Mouse (Mus musculus) MEL (cell line): ENCODE results near the gene Elavl1. TPM values are rescaled to one million over a fixed set of nuclear protein-coding genes. Genes with fewer than 3 reads are reported as not detected.

Experiments
- DNase-seq: peaks from one replicate; pipeline ENCODE4 v3.0.0; 2011; ENCODE audit warnings: low read depth, low spot score
- H3K27ac ChIP-seq: 2 replicates; pipeline ENCODE4 v1.5.1; 2012; ENCODE audit warnings: low read depth, mild to moderate bottlenecking, control low read depth, low read length, moderate library complexity; ENCODE audit not compliant: control insufficient read depth
- H3K27me3 ChIP-seq, 2 experiments: fragments of 150-350 bp in 1 of 2; sonication (generic) in 1 of 2; 2 replicates each; pipeline ENCODE4 v1.6.1; 2012; ENCODE audit warnings: low read length in 2 of 2, mild to moderate bottlenecking in 2 of 2, improper control_type of control experiment in 1 of 2, moderate library complexity in 1 of 2; ENCODE audit not compliant: insufficient read depth in 2 of 2, control insufficient read depth in 1 of 2
- H3K36me3 ChIP-seq, 2 experiments: 2 replicates each; pipeline ENCODE4 v1.6.1; 2012 to 2014; ENCODE audit warnings: low read length in 2 of 2, improper control_type of control experiment in 1 of 2, inconsistent platforms in 1 of 2, mild to moderate bottlenecking in 1 of 2; ENCODE audit not compliant: insufficient read depth in 2 of 2, control insufficient read depth in 1 of 2
- H3K4me1 ChIP-seq, 2 experiments: fragments of 150-350 bp in 1 of 2; sonication (generic) in 1 of 2; 2 replicates each; pipeline ENCODE4 v1.6.1; 2012; ENCODE audit warnings: low read length in 2 of 2, improper control_type of control experiment in 1 of 2, mild to moderate bottlenecking in 1 of 2; ENCODE audit not compliant: insufficient read depth in 2 of 2, control insufficient read depth in 1 of 2
- H3K4me3 ChIP-seq, 2 experiments: fragments of 150-350 bp in 1 of 2; sonication (generic) in 1 of 2; 2 replicates each; pipeline ENCODE4 v1.5.1; 2012; ENCODE audit warnings: low read depth in 2 of 2, low read length in 2 of 2, mild to moderate bottlenecking in 2 of 2, moderate library complexity in 2 of 2, control low read depth in 1 of 2, improper control_type of control experiment in 1 of 2; ENCODE audit not compliant: control insufficient read depth in 1 of 2, insufficient read depth in 1 of 2
- H3K79me2 ChIP-seq: 2 replicates; pipeline ENCODE4 v1.6.1; 2012; ENCODE audit warnings: mild to moderate bottlenecking, low read length, moderate library complexity; ENCODE audit not compliant: control insufficient read depth, poor library complexity, insufficient read depth
- H3K9ac ChIP-seq: 2 replicates; pipeline ENCODE4 v1.6.1; 2012; ENCODE audit warnings: low read depth, mild to moderate bottlenecking, control low read depth, low read length, moderate library complexity; ENCODE audit not compliant: control insufficient read depth, poor library complexity, severe bottlenecking
- H3K9me3 ChIP-seq: fragments of 150-350 bp; sonication (generic); replicated peaks from 2 replicates; pipeline ENCODE4 v1.6.1; 2012; ENCODE audit warnings: mild to moderate bottlenecking, low read length, improper control_type of control experiment, moderate library complexity; ENCODE audit not compliant: insufficient read depth
- BHLHE40 ChIP-seq: IDR thresholded peaks from 2 replicates; pipeline ENCODE4 v1.6.1; 2012; ENCODE audit warnings: low read depth, mild to moderate bottlenecking, inconsistent platforms, low read length, improper control_type of control experiment, borderline replicate concordance
- CHD2 ChIP-seq: IDR thresholded peaks from 2 replicates; pipeline ENCODE4 v1.6.1; 2011; ENCODE audit warnings: low read length, improper control_type of control experiment
- CTCF ChIP-seq, 3 experiments: IDR thresholded peaks in 2 of 3; conservative IDR thresholded peaks in 1 of 3; 2 replicates each; pipeline ENCODE4 v1.5.1; 2011 to 2012; ENCODE audit warnings: low read length in 3 of 3, low read depth in 2 of 3, mild to moderate bottlenecking in 2 of 3, improper control_type of control experiment in 1 of 3, inconsistent platforms in 1 of 3, mixed read lengths in 1 of 3, moderate library complexity in 1 of 3; ENCODE audit not compliant: control insufficient read depth in 1 of 3, insufficient read depth in 1 of 3, poor library complexity in 1 of 3, severe bottlenecking in 1 of 3
- E2F4 ChIP-seq: IDR thresholded peaks from 2 replicates; pipeline ENCODE4 v1.6.1; 2011; ENCODE audit warnings: low read depth, low read length, improper control_type of control experiment, borderline replicate concordance
- GABPA ChIP-seq: IDR thresholded peaks from 2 replicates; pipeline ENCODE4 v1.6.1; 2012; ENCODE audit warnings: low read depth, mild to moderate bottlenecking, inconsistent platforms, low read length, improper control_type of control experiment, moderate library complexity
- MEF2A ChIP-seq: IDR thresholded peaks from 2 replicates; pipeline ENCODE4 v1.6.1; 2014; ENCODE audit warnings: low read depth, mild to moderate bottlenecking, inconsistent platforms, low read length, improper control_type of control experiment; ENCODE audit not compliant: poor library complexity, insufficient replicate concordance, severe bottlenecking; ENCODE audit errors: extremely low read depth
- MYB ChIP-seq: IDR thresholded peaks from 2 replicates; pipeline ENCODE4 v1.6.1; 2011; ENCODE audit warnings: mild to moderate bottlenecking, low read depth, low read length, improper control_type of control experiment
- MYC ChIP-seq: IDR thresholded peaks from 2 replicates; pipeline ENCODE4 v1.6.1; 2011; ENCODE audit warnings: low read depth, mild to moderate bottlenecking, low read length, improper control_type of control experiment, moderate library complexity
- NELFE ChIP-seq: IDR thresholded peaks from 2 replicates; pipeline ENCODE4 v1.6.1; 2011; ENCODE audit warnings: low read depth, low read length, improper control_type of control experiment
- POLR2A ChIP-seq, 2 experiments: IDR thresholded peaks; 2 replicates each; pipeline ENCODE4 v1.6.1; 2011 to 2012; ENCODE audit warnings: low read length in 2 of 2, mild to moderate bottlenecking in 2 of 2, control low read depth in 1 of 2, improper control_type of control experiment in 1 of 2, low read depth in 1 of 2, moderate library complexity in 1 of 2; ENCODE audit not compliant: control insufficient read depth in 1 of 2, insufficient read depth in 1 of 2, poor library complexity in 1 of 2
- POLR2AphosphoS2 ChIP-seq: IDR thresholded peaks from 2 replicates; pipeline ENCODE4 v1.6.1; 2011; ENCODE audit warnings: low read length, improper control_type of control experiment
- POLR2AphosphoS5 ChIP-seq: IDR thresholded peaks from 2 replicates; pipeline ENCODE4 v1.6.1; 2012; ENCODE audit warnings: low read depth, borderline replicate concordance, mild to moderate bottlenecking, inconsistent platforms, low read length, moderate library complexity, mixed read lengths
- RCOR1 ChIP-seq: IDR thresholded peaks from 2 replicates; pipeline ENCODE4 v1.6.1; 2012; ENCODE audit warnings: low read depth, mild to moderate bottlenecking, inconsistent platforms, low read length, improper control_type of control experiment
- TAL1 ChIP-seq: IDR thresholded peaks from 2 replicates; pipeline ENCODE4 v1.6.1; 2012; ENCODE audit warnings: mild to moderate bottlenecking, inconsistent platforms, low read length, moderate library complexity, mixed read lengths
- UBTF ChIP-seq: IDR thresholded peaks from 2 replicates; pipeline ENCODE4 v1.6.1; 2012; ENCODE audit warnings: low read depth, mild to moderate bottlenecking, inconsistent platforms, low read length, improper control_type of control experiment, moderate library complexity, borderline replicate concordance; ENCODE audit not compliant: insufficient read depth
- ZC3H11A ChIP-seq: IDR thresholded peaks from 2 replicates; pipeline ENCODE4 v1.6.1; 2012; ENCODE audit warnings: low read depth, mild to moderate bottlenecking, inconsistent platforms, low read length, improper control_type of control experiment
- ZNF384 ChIP-seq: IDR thresholded peaks from 2 replicates; pipeline ENCODE4 v1.6.1; 2012; ENCODE audit warnings: low read depth, mild to moderate bottlenecking, inconsistent platforms, low read length, improper control_type of control experiment
- polyA plus RNA-seq, 2 experiments: library from polyadenylated mRNA; stranded (reverse) in 1 of 2; unstranded in 1 of 2; fragments of >175 nt in 1 of 2; fragments of >200 nt in 1 of 2; gene quantifications; 2 replicates each; pipeline versions ENCODE4 v1.2.1 to v1.2.4; 2012; ENCODE audit warnings: low replicate concordance in 2 of 2, low read depth in 1 of 2; ENCODE audit not compliant: insufficient read length in 2 of 2, insufficient read depth in 1 of 2, missing spikeins in 1 of 2
- total RNA-seq: library from RNA; depleted of rRNA; stranded (reverse); fragments of 300-350 nt; gene quantifications from 2 replicates; pipeline ENCODE4 v1.2.3, GENCODE M21; 2012

Elavl1 gene
- total and polyA plus RNA-seq, 3 experiments = 64.2 to 77.4 TPM; not detected in 1

DNA sequence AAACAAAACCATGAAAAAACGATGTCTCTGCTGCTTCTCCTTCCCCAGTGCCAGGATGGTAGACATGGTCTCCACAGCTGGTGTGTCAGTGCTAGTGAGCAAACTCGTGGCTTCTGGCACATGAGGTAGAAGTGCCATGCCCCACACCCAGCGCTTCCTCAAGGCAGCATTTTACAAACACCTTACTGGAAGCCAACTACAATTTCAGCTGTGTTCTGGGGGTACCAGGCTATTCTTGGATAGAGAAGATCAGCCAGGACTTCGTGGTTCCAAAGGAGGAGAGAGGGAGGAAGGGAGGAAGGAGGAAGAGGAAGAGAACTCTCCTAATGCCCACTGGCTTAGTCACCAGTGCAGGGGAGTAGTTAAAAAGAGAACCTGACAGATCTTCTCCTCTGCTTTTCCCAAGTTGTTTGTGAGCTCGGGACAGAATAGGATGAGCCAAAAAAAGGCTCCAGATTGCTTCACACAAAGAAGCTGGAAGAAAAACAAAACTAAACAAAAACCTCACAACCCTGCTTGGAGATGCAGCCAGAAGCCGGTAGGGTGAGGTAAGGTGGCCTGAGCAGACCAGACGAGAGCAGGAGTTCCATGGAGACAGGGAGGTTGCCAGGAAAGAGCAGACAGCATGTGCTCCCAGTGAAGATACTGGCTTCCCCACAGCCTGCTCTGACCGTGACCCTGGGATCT is 62.0 kb downstream of the Elavl1 start:
- Histone ChIP-seq H3K27ac (no peak overlapping the region), H3K27me3 (no peaks in the 10 kb centered on the region), H3K4me1 (peaks cover 0 to 4% of the 10 kb centered on the region in 2 experiments; a peak in 2 of 4 replicates), H3K4me3 (no peak overlapping the region), H3K9me3 (no peaks in the 10 kb centered on the region), H3K36me3 (peaks cover 3 to 12% of the 10 kb centered on the region in 2 experiments; a peak in 3 of 4 replicates), H3K9ac (no peak overlapping the region), H3K79me2 (no peaks in the 10 kb centered on the region)
- DNase-seq = no peak
- TF ChIP-seq CHD2 = no peak
- TF ChIP-seq RCOR1 = no peak
- TF ChIP-seq MYB = no peak
- TF ChIP-seq BHLHE40 = no peak
- no peak for TF ChIP-seq TAL1
- no peak for TF ChIP-seq MEF2A
- no peak for TF ChIP-seq MYC
- TF ChIP-seq POLR2A (IDR thresholded peaks at IDR 0.05; ENCODE audit: control insufficient read depth in 1 of 2, insufficient read depth in 1 of 2, low read depth in 1 of 2, low read length in 2 of 2, poor library complexity in 1 of 2) = no peak
- TF ChIP-seq GABPA = no peak
- TF ChIP-seq POLR2AphosphoS2 = no peak
- no peak for TF ChIP-seq NELFE
- no peak for TF ChIP-seq ZNF384

DNA sequence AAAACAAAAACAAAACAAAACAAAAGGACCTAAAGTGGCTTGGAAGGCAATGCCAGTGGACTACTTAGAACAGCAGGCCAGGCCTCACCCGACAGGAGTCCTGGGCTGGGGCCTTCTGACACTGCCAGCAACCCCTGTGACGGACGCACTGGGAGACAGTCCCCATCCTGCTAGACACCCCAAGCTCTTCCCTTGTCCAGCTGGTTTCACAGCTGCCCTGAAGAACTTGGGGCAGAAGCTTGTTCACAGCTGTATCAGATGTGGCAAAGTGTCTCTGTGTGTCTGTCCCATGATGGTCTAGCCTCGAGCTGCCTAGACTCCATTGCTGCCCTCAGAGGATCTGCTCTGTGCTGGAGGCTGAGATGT is 65.4 kb downstream of the Elavl1 start:
- no peak overlapping the region for H3K9ac ChIP-seq
- H3K9me3 ChIP-seq = no peaks in the 10 kb centered on the region
- H3K4me1 ChIP-seq = peaks cover 0 to 5% of the 10 kb centered on the region in 2 experiments; a peak in 2 of 4 replicates
- no peak overlapping the region for H3K4me3 ChIP-seq
- peaks cover 3% of the 10 kb centered on the region in 2 experiments; a peak in 3 of 4 replicates for H3K36me3 ChIP-seq
- TF ChIP-seq ZC3H11A (no peak), POLR2AphosphoS5 (no peak), E2F4 (no peak), UBTF (no peak), GABPA (no peak), CTCF (IDR thresholded peaks at IDR 0.05 in 2 of 3, conservative IDR thresholded peaks at IDR 0.05 in 1 of 3; ENCODE audit: control insufficient read depth in 1 of 3, insufficient read depth in 1 of 3, low read depth in 2 of 3, low read length in 3 of 3, poor library complexity in 1 of 3, severe bottlenecking in 1 of 3) (no peak), MYB (no peak)
- no peaks in the 10 kb centered on the region for H3K79me2 ChIP-seq
- no peaks in the 10 kb centered on the region for H3K27me3 ChIP-seq
- no peak overlapping the region for H3K27ac ChIP-seq
- DNase-seq = no peak
